In the genomic region with DNA sequence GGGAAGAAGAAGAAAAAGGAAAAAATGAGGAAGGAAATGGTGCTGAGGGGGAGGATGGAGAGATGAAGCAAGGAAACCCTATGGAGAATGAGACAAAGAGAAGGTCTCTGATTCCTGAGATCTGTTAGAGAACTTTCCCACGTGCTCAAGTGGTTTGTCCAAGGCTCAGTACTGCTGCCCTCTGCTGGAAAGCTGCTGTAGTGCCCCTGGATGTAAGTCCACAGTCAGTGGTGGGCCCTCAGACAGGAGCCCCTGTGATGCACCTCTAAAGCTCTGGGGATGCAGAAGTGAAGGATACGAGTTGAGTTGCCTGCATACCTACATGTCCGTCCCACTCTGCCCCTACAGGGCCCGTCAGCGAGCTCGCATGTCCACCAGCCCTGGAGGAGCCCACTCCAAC, we compare ENCODE assay signal across 8 mouse cellular contexts. TPM values are rescaled to one million over a fixed set of nuclear protein-coding genes. Genes with fewer than 3 reads are reported as not detected.
DNase-seq lines count a peak whose midpoint lies in the region; ATAC-seq and TF ChIP-seq lines count a peak whose summit lies in the region.

No protein-coding gene starts in this region.

- no peak overlapping the region for H3K27ac ChIP-seq in MEL (ENCODE audit: control insufficient read depth, low read depth, low read length)
- H3K27ac ChIP-seq in lung, postnatal 0 days (ENCODE audit: low read length) = no peak overlapping the region

- TF ChIP-seq RAD21 in MEL (IDR thresholded peaks at IDR 0.05; ENCODE audit: low read depth, low read length) = peak; percentile 66

- H3K4me1 ChIP-seq in MEL (ENCODE audit: control insufficient read depth in 1 of 2, insufficient read depth in 2 of 2, low read length in 2 of 2) = peaks cover 0 to 3% of the 10 kb centered on the region in 2 experiments; a peak in 1 of 4 replicates
- peaks cover 2% of the 10 kb centered on the region; the same call in 1 of the 2 replicates for H3K4me1 ChIP-seq in lung, postnatal 0 days (ENCODE audit: insufficient read depth, low read depth, low read length)

- peak; percentile 67 for DNase-seq in A20 (ENCODE audit: low read depth, low spot score)
- peak; percentile 82 for DNase-seq in MEL (ENCODE audit: low read depth, low spot score)
- DNase-seq in cerebellum, postnatal 36 days = peak; percentile 52 to 57
- peak; percentile 24 for DNase-seq in gastrocnemius, postnatal 25 days
- DNase-seq in kidney, postnatal 25 days = peak; percentile 75 to 88
- peak; percentile 81 for DNase-seq in lung, postnatal 0 days (ENCODE audit: low spot score)
- peak; percentile 55 for DNase-seq in right cerebral cortex, adult 18-20 months
- DNase-seq in urinary bladder, adult 18-20 months (ENCODE audit: low spot score in 2 of 2) = peak; percentile 49 to 50

- no peak for TF ChIP-seq POLR2A in MEL (IDR thresholded peaks at IDR 0.05; ENCODE audit: control insufficient read depth in 1 of 2, insufficient read depth in 1 of 2, low read depth in 1 of 2, low read length in 2 of 2, poor library complexity in 1 of 2)

- peak; percentile 47 for ATAC-seq in lung, postnatal 0 days

- peak; percentile 84 to 94 (median 84) for TF ChIP-seq CTCF in MEL (IDR thresholded peaks at IDR 0.05 in 2 of 3, conservative IDR thresholded peaks at IDR 0.05 in 1 of 3; ENCODE audit: control insufficient read depth in 1 of 3, insufficient read depth in 1 of 3, low read depth in 2 of 3, low read length in 3 of 3, poor library complexity in 1 of 3, severe bottlenecking in 1 of 3)
- TF ChIP-seq CTCF in lung, postnatal 0 days (IDR thresholded peaks at IDR 0.05) = peak; percentile 91

- H3K36me3 ChIP-seq in MEL (ENCODE audit: control insufficient read depth in 1 of 2, insufficient read depth in 2 of 2, low read length in 2 of 2) = peaks cover 0 to 3% of the 10 kb centered on the region in 2 experiments; a peak in 2 of 4 replicates
- no peaks in the 10 kb centered on the region for H3K36me3 ChIP-seq in lung, postnatal 0 days (ENCODE audit: insufficient read depth, low read length)

- H3K4me2 ChIP-seq in lung, postnatal 0 days (replicated peaks; ENCODE audit: low read depth, low read length) = no peak overlapping the region

- no peak overlapping the region for H3K4me3 ChIP-seq in MEL (ENCODE audit: control insufficient read depth in 1 of 2, insufficient read depth in 1 of 2, low read depth in 2 of 2, low read length in 2 of 2)
- no peak overlapping the region for H3K4me3 ChIP-seq in lung, postnatal 0 days (ENCODE audit: low read depth, low read length)

- H3K79me2 ChIP-seq in MEL (ENCODE audit: control insufficient read depth, insufficient read depth, low read length, poor library complexity) = no peaks in the 10 kb centered on the region

- TF ChIP-seq EP300 in MEL (IDR thresholded peaks at IDR 0.05; ENCODE audit: low read depth in 1 of 2, low read length in 2 of 2) = no peak
- TF ChIP-seq EP300 in lung, postnatal 0 days (IDR thresholded peaks at IDR 0.05) = no peak

- 32% methylated on average over 6 of the region's 6 CpGs for WGBS in lung, postnatal 0 days

- H3K27me3 ChIP-seq in MEL (ENCODE audit: control insufficient read depth in 1 of 2, insufficient read depth in 2 of 2, low read length in 2 of 2) = no peaks in the 10 kb centered on the region
- H3K27me3 ChIP-seq in lung, postnatal 0 days (replicated peaks; ENCODE audit: insufficient read depth, low read length) = no peaks in the 10 kb centered on the region

- no peaks in the 10 kb centered on the region for H3K9me3 ChIP-seq in MEL (replicated peaks; ENCODE audit: insufficient read depth, low read length)
- H3K9me3 ChIP-seq in lung, postnatal 0 days (ENCODE audit: low read length) = no peaks in the 10 kb centered on the region

- H3K9ac ChIP-seq in MEL (ENCODE audit: control insufficient read depth, low read depth, low read length, poor library complexity, severe bottlenecking) = no peak overlapping the region
- H3K9ac ChIP-seq in lung, postnatal 0 days (replicated peaks; ENCODE audit: low read depth) = no peak overlapping the region

TF ChIP-seq in MEL, 35 proteins besides CTCF, POLR2A, EP300 and RAD21:
- TF ChIP-seq BHLHE40 (IDR thresholded peaks at IDR 0.05; ENCODE audit: borderline replicate concordance, low read depth, low read length) = peak; percentile 57; the same call in 1 of the 2 replicates
- peak; percentile 47; the same call in 1 of the 2 replicates for TF ChIP-seq MXI1 (IDR thresholded peaks at IDR 0.05; ENCODE audit: low read depth, low read length)
- TF ChIP-seq SIN3A (IDR thresholded peaks at IDR 0.05; ENCODE audit: low read length) = 0 out of 2 replicates have a peak, but pooled peaks have one; percentile 39
- TF ChIP-seq POLR2AphosphoS5 (IDR thresholded peaks at IDR 0.05; ENCODE audit: borderline replicate concordance, low read depth, low read length) = no peak
- no peak for TF ChIP-seq KAT2A (conservative IDR thresholded peaks at IDR 0.05; ENCODE audit: low read depth, low read length)
- TF ChIP-seq ZNF384 (IDR thresholded peaks at IDR 0.05; ENCODE audit: low read depth, low read length) = no peak
- no peak for TF ChIP-seq NRF1 (IDR thresholded peaks at IDR 0.05; ENCODE audit: insufficient read depth, low read depth, low read length, poor library complexity, severe bottlenecking)
- TF ChIP-seq MYC (IDR thresholded peaks at IDR 0.05; ENCODE audit: low read depth, low read length) = peak; percentile 97
- no peak for TF ChIP-seq POLR2AphosphoS2 (IDR thresholded peaks at IDR 0.05; ENCODE audit: low read length)
- peak; percentile 89 for TF ChIP-seq MAX (IDR thresholded peaks at IDR 0.05; ENCODE audit: low read length)
- peak; percentile 12; the same call in 1 of the 2 replicates for TF ChIP-seq ZC3H11A (IDR thresholded peaks at IDR 0.05; ENCODE audit: low read depth, low read length)
- TF ChIP-seq SMC3 (IDR thresholded peaks at IDR 0.05; ENCODE audit: low read depth, low read length) = peak; percentile 78
- TF ChIP-seq CHD1 (IDR thresholded peaks at IDR 0.05; ENCODE audit: low read depth, low read length) = no peak
- TF ChIP-seq GATA1 (IDR thresholded peaks at IDR 0.05; ENCODE audit: low read depth, low read length) = no peak
- peak; percentile 71 for TF ChIP-seq USF1 (IDR thresholded peaks at IDR 0.05; ENCODE audit: low read depth, low read length)

RNA-seq across cellular contexts. Expression of a gene that starts 5.5 kb away (rescaled TPM):
- 2.4 and 3.0 TPM in 2 replicates for total RNA-seq in MEL (2012; rRNA removed)
- polyA plus RNA-seq in MEL (2012; ENCODE audit: insufficient read depth in 1 of 2, insufficient read length in 2 of 2, low read depth in 1 of 2, low replicate concordance in 2 of 2, missing spikeins in 1 of 2) = 1 to 10 TPM in 1 of 2 experiments, not detected in 1; 6.6 TPM
- total RNA-seq in gastrocnemius, postnatal 25 days (2021) = 10 to 100 TPM in 1 of 2 experiments, 1 to 10 TPM in 1; 10.0 to 10.5 TPM
- polyA plus RNA-seq in lung, postnatal 0 days (2015; fragmentation: Nextera tagmentation; extraction: Ambion mirVana) = 5.8 and 6.1 TPM in 2 replicates

RNA-seq across cellular contexts. Expression of a gene that starts 34.1 kb away (rescaled TPM):
- total RNA-seq in MEL (2012; rRNA removed) = 2.0 and 2.8 TPM in 2 replicates
- 1 to 10 TPM in 1 of 2 experiments, not detected in 1; 3.8 TPM for polyA plus RNA-seq in MEL (2012; ENCODE audit: insufficient read depth in 1 of 2, insufficient read length in 2 of 2, low read depth in 1 of 2, low replicate concordance in 2 of 2, missing spikeins in 1 of 2)
- under 1 TPM in 1 of 2 experiments, not detected in 1; 0.24 TPM for total RNA-seq in gastrocnemius, postnatal 25 days (2021)
- 0.38 and 0.40 TPM in 2 replicates for polyA plus RNA-seq in lung, postnatal 0 days (2015; fragmentation: Nextera tagmentation; extraction: Ambion mirVana)

Comparison
In these comparisons a context has a peak if more than half of its experiments do, and no peak if none do; other contexts are left out.
1. DNase-seq: peak in every context shown above with its lines; median percentile 82 in MEL; 82 in kidney, postnatal 25 days; 81 in lung, postnatal 0 days; 67 in A20; 55 in right cerebral cortex, adult 18-20 months; 54 in cerebellum, postnatal 36 days; 50 in urinary bladder, adult 18-20 months; 24 in gastrocnemius, postnatal 25 days.